Mouse (Mus musculus) layer of hippocampus, postnatal 10 days (tissue): ENCODE measurements around the gene Serpina9. TPM values are rescaled to one million over a fixed set of nuclear protein-coding genes. Genes with fewer than 3 reads are reported as not detected.
"Not testable (repeated sequence)": the region's sequence is repeated elsewhere in the genome, so short reads cannot be mapped to it uniquely, and the experiment has no call there.

ENCODE experiments used
- DNase-seq, 2 experiments: peaks; one replicate each; pipeline ENCODE4 v3.0.0; 2021; ENCODE audit warnings: low spot score in 2 of 2
- total RNA-seq, 2 experiments: library from RNA; stranded (reverse); gene quantifications; 2 replicates each; pipeline ENCODE4 v1.2.3; 2021

Serpina9 gene
- total RNA-seq, 2 experiments from 2014 or later, result 0.21 TPM; not detected in 1

- DNase-seq, result no peak
These were observed 20.6 kb downstream of the Serpina9 start for GRCm38 (mm10) chr12:103992945-103993344.

- DNase-seq, result no peak
These were observed 23.7 kb downstream of the Serpina9 start, which contains the start of gene Serpina11 for GRCm38 (mm10) chr12:103989857-103990256. Gene Serpina11, minus strand, starts transcription at chr12:103989957.

- DNase-seq, result no peak
These were observed 24.1 kb downstream of the Serpina9 start for GRCm38 (mm10) chr12:103989514-103989767.

- no peak for DNase-seq
These were observed 24.6 kb downstream of the Serpina9 start for GRCm38 (mm10) chr12:103988754-103989513.

GRCm38 (mm10) chr12:103985868-103986267, 27.7 kb downstream of the Serpina9 start:
- no peak for DNase-seq

GRCm38 (mm10) chr12:103984935-103985334, 28.6 kb downstream of the Serpina9 start:
- peak; percentile 77 for DNase-seq

GRCm38 (mm10) chr12:103981646-103982360, 31.8 kb downstream of the Serpina9 start:
- DNase-seq, result peak in 1 of 2 experiments; percentile 33

GRCm38 (mm10) chr12:103978294-103978693, 35.3 kb downstream of the Serpina9 start:
- no peak for DNase-seq

- no peak for DNase-seq
These were observed 35.7 kb downstream of the Serpina9 start for GRCm38 (mm10) chr12:103977846-103978245.

- no peak for DNase-seq
These were observed 36.5 kb downstream of the Serpina9 start for GRCm38 (mm10) chr12:103977060-103977459.

- DNase-seq, result no peak
These were observed 42.5 kb downstream of the Serpina9 start for GRCm38 (mm10) chr12:103971080-103971479.

GRCm38 (mm10) chr12:103969577-103970116, 43.9 kb downstream of the Serpina9 start:
- DNase-seq, result no peak

- no peak for DNase-seq
These were observed 46.8 kb downstream of the Serpina9 start for GRCm38 (mm10) chr12:103966761-103967160.

- DNase-seq, result no peak
These were observed 50.3 kb downstream of the Serpina9 start for GRCm38 (mm10) chr12:103963288-103963687.

- no peak for DNase-seq
These were observed 50.7 kb downstream of the Serpina9 start for GRCm38 (mm10) chr12:103962860-103963259.

- no peak for DNase-seq
These were observed 51.2 kb downstream of the Serpina9 start for GRCm38 (mm10) chr12:103962337-103962736.

GRCm38 (mm10) chr12:103961716-103962115, 51.8 kb downstream of the Serpina9 start:
- DNase-seq, result no peak

GRCm38 (mm10) chr12:103958798-103959197, 54.8 kb downstream of the Serpina9 start, which contains the start of gene Serpina1e:
Gene Serpina1e, minus strand, starts transcription at chr12:103958975.
- no peak for DNase-seq

GRCm38 (mm10) chr12:103956555-103956954, 57.0 kb downstream of the Serpina9 start:
- DNase-seq, result not testable (repeated sequence)

- not testable (repeated sequence) for DNase-seq
These were observed 60.6 kb downstream of the Serpina9 start for GRCm38 (mm10) chr12:103952972-103953371.

GRCm38 (mm10) chr12:103946243-103946642, 67.3 kb downstream of the Serpina9 start:
- no peak for DNase-seq
